Mouse (Mus musculus): Measurements from ENCODE around the gene Slc9a6. TPM values are rescaled to one million over a fixed set of nuclear protein-coding genes. Genes with fewer than 3 reads are reported as not detected.

The Slc9a6 gene
- 10 to 100 TPM; 87.0 to 87.9 TPM for total RNA-seq (2021)
- long read RNA-seq, experiment 1, full-length matches to known transcripts, result 15 of 25 reads
- long read RNA-seq, experiment 1, partial matches to known transcripts, result 1 of 25 reads
- long read RNA-seq, experiment 1, other reads (novel, unspliced or antisense), result 9 of 25 reads
- long read RNA-seq, experiment 2, full-length matches to known transcripts, result 24 of 40 reads
- long read RNA-seq, experiment 2, partial matches to known transcripts, result 2 of 40 reads
- long read RNA-seq, experiment 2, other reads (novel, unspliced or antisense), result 14 of 40 reads

- DNase-seq (ENCODE audit: low spot score in 2 of 2), result peak; percentile 53 to 72
Measured at GRCm38 (mm10) chrX:56609623-56610317, at the start of gene Slc9a6. Slc9a6 (plus strand) TSS chrX:56609757.

DNA sequence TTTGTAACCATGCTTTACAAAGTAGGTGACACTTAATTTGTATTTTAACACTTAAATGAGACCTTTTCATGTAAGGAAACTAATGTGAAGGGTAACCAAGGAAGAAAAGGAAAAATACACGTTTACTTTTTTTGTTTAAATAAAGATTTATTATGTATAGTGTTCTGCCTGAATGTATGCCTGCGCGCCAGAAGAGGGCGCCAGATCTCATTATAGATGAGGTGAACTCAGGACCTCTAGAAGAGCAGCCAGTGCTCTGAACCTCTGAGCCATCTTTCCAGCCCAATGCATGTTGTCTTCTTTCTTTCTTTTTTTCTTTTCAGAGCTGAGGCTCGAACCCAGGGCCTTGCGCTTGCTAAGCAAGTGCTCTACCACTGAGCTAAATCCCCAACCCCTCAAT is 37.1 kb upstream of the Slc9a6 start:
- DNase-seq (ENCODE audit: low spot score in 2 of 2), result no peak

GRCm38 (mm10) chrX:56578200-56578599 is 31.4 kb upstream of the Slc9a6 start:
- no peak for DNase-seq (ENCODE audit: low spot score in 2 of 2)

- peak; percentile 4 to 11 for DNase-seq (ENCODE audit: low spot score in 2 of 2)
Measured at GRCm38 (mm10) chrX:56597219-56597886, 12.2 kb upstream of the Slc9a6 start.

DNA sequence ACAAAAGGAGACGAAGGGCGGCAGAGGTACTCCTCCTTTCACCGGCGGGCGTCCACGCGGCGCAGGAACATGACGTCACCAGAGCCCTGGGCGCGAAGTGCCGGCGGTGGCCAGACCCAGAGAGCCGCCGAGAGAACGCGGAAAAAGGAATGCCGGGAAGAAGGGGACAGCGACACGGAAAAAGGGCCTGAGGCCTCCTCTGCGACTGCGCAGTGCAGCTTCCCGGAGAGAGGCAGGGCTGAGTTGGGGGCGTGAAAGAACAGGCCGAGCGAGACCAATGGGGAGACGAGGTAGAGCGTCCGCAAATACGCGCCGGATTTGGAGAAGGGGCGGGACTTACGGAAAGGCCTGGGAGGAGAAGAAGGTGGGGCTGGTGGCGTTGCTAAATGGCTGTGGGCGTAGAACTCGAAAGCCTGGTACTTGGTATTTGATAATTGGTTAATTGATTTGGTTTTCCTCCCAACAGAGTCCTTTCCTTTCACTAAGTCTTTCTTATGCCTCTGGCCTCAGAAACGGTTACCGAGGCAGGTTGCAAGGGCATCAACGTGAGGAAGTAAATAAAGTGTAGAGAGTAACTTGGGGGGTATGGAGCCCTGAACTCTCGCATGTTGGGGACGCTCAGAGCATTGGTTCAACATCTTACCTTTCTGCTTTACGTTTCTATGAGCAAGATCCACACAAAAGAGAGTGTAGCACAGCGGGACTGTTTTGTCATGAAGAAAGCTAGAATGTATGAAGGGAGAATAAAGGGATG is 11.5 kb upstream of the Slc9a6 start, which contains the start of gene Mmgt1:
Gene Mmgt1 (minus strand): TSS at position 183 of the 754 bp plus-strand sequence.
- DNase-seq (ENCODE audit: low spot score in 2 of 2), result peak; percentile 83 to 95

DNA sequence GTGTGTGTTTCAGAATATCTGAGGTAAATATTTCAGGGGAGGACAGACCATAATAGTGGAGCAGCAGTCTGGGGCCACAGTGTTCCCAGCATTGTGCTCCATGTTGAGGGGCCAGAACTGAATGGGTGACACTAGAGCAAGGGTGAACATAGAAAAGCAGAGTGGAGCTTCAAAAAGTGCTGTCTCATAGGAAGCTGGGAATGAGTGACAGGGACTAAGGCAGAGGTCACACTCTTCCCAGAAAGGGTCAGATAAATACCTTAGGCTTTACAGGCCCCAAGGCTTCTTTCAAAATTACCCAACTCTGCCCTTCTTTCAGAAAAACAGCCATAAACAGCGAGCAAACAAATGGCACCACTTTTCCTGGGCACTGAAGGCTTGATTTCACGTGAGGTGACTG is 3.0 kb upstream of the Slc9a6 start:
- DNase-seq (ENCODE audit: low spot score in 2 of 2), result no peak

- DNase-seq (ENCODE audit: low spot score in 2 of 2), result no peak
Measured at GRCm38 (mm10) chrX:56607032-56607710, 2.4 kb upstream of the Slc9a6 start.

DNA sequence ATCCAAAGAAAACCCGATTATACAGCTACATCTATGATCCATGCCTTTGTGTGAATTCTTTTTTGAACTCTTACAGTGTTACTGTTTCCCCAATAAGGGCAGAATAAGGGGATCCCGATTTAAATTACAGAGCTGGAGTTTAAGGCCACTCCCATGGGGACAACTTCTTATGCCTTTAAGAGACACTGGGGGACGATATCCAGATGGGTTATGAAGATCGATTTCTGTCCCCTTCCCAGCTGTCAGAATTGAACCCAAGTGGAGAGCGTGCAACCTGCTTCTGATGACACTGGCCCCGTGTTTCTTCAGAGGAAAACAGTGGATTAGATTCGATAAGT is 303 bp upstream of the Slc9a6 start:
- no peak for DNase-seq (ENCODE audit: low spot score in 2 of 2)

- peak in 1 of 2 experiments; percentile 6 for DNase-seq (ENCODE audit: low spot score in 2 of 2)
Measured at GRCm38 (mm10) chrX:56610318-56610694, 749 bp downstream of the Slc9a6 start.

DNA sequence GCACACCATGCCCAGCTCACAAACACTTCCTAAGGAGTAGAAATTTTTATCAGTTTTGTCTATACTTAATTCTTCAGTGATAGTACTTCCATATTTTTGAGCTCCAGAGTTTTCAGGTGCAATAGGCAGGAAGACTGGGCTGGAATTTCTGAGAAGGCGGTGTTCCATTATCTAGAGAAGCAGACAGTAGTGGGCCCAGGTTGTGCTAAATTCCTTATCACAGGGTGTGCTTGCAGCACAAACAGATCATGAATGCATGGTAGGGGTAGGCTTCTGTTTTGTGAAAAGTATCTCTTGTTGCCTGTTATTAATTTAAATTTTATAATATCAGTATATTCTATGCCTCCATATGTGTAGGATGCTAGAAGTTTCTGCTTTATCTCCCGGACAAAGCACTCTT is 5.7 kb downstream of the Slc9a6 start:
- no peak for DNase-seq (ENCODE audit: low spot score in 2 of 2)

GRCm38 (mm10) chrX:56636185-56636584 is 26.6 kb downstream of the Slc9a6 start:
- DNase-seq (ENCODE audit: low spot score in 2 of 2), result no peak

DNA sequence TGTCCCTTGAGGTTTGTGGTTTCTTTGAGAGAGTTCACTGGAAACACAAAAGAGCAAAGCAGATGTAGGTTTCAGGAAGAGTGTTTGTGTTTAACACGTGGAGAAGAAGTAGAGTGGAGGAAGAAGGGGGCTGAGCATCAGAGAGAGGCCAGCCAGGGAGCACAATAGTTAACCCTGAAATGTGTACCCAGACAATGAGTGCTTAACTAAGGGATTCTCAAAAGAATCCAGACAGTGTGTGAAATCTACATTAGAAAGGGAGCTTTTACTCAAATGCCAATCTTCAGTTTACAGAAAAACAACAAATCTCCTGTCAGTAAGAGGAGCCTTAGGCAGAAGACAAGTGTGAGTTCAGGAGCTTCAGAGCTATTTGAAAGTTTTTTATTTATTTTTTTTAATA is 30.5 kb downstream of the Slc9a6 start:
- DNase-seq (ENCODE audit: low spot score in 2 of 2), result no peak

DNA sequence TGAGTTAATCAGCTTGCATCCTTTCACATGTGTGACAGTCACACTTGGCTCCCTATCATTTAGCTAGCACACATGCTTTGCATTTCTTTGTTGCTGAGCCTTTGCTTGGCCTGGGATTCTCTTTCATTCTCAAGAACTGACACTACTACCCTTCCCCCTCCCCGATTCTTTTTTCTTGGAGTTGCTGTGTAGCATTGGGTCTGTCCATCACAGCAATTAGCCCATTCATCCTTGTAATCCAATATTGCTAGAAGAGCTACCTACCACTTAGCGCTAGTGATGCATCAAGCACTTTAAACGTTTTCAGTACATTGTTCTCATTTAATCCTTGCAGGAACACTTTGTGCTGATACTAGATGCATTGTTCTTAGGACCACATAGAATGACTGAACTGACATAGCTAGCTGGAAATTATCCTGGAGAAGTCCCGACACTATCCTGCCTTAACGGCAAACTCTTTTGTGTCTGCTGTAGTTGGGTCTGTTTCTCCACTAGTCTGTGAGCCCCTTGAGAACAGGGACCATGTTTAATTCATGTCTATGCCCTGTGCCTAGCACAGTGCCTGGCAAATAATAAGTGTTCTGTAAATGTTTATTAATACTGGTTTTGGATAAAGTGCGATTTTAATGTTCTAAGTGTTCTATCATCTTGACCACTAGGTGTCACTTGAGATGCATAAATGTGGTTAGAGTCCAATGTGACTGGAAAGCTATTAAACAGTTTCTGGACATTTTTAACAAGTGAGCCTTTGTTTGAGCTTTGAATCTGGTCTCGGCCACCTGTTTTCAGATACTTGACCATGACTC is 40.2 kb downstream of the Slc9a6 start:
- DNase-seq (ENCODE audit: low spot score in 2 of 2), result peak in 1 of 2 experiments; percentile 42

DNA sequence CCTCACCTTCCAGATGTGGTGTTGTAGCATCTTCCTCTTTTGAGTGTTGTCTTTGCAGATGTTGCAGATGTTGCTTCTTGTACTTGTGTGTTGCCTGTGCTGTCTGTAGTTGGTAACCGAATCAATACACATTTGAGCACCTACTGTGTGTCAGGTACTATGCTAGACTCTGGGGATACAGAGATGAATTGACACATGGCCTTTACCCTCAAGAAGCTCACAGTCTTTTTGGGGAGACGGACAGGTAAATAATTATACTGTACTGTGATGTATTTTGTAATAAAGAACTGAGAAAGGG is 40.7 kb downstream of the Slc9a6 start:
- DNase-seq (ENCODE audit: low spot score in 2 of 2), result no peak

GRCm38 (mm10) chrX:56650885-56651284 is 41.3 kb downstream of the Slc9a6 start:
- no peak for DNase-seq (ENCODE audit: low spot score in 2 of 2)

- no peak for DNase-seq (ENCODE audit: low spot score in 2 of 2)
Measured at GRCm38 (mm10) chrX:56651738-56652137, 42.2 kb downstream of the Slc9a6 start.

DNA sequence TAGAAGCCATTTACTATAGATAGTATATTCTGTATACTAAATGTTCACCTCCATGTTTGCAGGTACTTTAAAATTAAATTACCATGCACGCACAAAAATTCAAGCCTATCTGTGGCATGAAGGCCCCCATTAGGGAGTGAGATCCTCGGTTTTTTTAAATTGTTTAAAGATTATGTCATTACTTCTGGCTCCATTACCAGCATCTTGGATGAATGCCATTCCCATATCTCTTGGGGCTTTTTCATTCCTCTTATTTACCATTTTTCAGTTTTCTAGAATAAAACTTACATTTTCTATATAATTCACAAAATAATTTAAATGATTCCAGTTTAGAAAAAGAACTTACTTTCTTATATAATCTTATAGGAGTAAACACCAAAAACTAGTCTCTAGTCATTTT is 46.1 kb downstream of the Slc9a6 start:
- DNase-seq (ENCODE audit: low spot score in 2 of 2), result no peak

GRCm38 (mm10) chrX:56659286-56659685 is 49.7 kb downstream of the Slc9a6 start:
- no peak for DNase-seq (ENCODE audit: low spot score in 2 of 2)

GRCm38 (mm10) chrX:56661143-56661542 is 51.6 kb downstream of the Slc9a6 start:
- no peak for DNase-seq (ENCODE audit: low spot score in 2 of 2)

- no peak for DNase-seq (ENCODE audit: low spot score in 2 of 2)
Measured at GRCm38 (mm10) chrX:56662316-56662715, 52.8 kb downstream of the Slc9a6 start.

All from layer of hippocampus, postnatal 14 days (tissue).